Mouse (Mus musculus) G1E (cell line): ENCODE measurements around the gene Fbxl21. TPM values are rescaled to one million over a fixed set of nuclear protein-coding genes. Genes with fewer than 3 reads are reported as not detected.

Experiments used
- ATAC-seq: 2 replicates; pipeline ENCODE4 v1.8.0; 2016; ENCODE audit warnings: mild to moderate bottlenecking; ENCODE audit not compliant: insufficient number of reproducible peaks, poor library complexity, low FRiP score, severe bottlenecking; ENCODE audit errors: extremely low read depth
- DNase-seq: peaks from one replicate; pipeline ENCODE4 v3.0.0; 2012; ENCODE audit warnings: low spot score
- H3K27me3 ChIP-seq: 2 replicates; pipeline ENCODE4 v1.6.1; 2012; ENCODE audit warnings: mild to moderate bottlenecking, low read length, inconsistent platforms; ENCODE audit not compliant: insufficient read depth
- H3K36me3 ChIP-seq: replicated peaks from 2 replicates; pipeline ENCODE3; 2012; ENCODE audit warnings: mild to moderate bottlenecking, inconsistent platforms
- H3K4me1 ChIP-seq: 2 replicates; pipeline ENCODE4 v1.6.1; 2012; ENCODE audit warnings: low read depth, low read length, inconsistent platforms, mixed read lengths; ENCODE audit not compliant: insufficient read depth
- H3K4me3 ChIP-seq: 2 replicates; pipeline ENCODE4 v1.5.1; 2012; ENCODE audit warnings: low read depth, mild to moderate bottlenecking, inconsistent platforms, low read length, moderate library complexity, mixed read lengths
- H3K9me3 ChIP-seq: replicated peaks from 2 replicates; pipeline ENCODE4 v1.6.1; 2012; ENCODE audit warnings: inconsistent platforms
- CTCF ChIP-seq: IDR thresholded peaks from 2 replicates; pipeline ENCODE4 v1.5.1; 2012; ENCODE audit warnings: low read depth, low read length, inconsistent platforms, mixed read lengths
- GATA1 ChIP-seq: IDR thresholded peaks from 2 replicates; pipeline ENCODE4 v1.6.1; 2012; ENCODE audit warnings: borderline replicate concordance, low read length, inconsistent platforms, mixed read lengths
- GATA2 ChIP-seq: IDR thresholded peaks from 2 replicates; pipeline ENCODE4 v1.6.1; 2012; ENCODE audit warnings: low read depth, low read length, inconsistent platforms, borderline replicate concordance
- POLR2AphosphoS5 ChIP-seq: IDR thresholded peaks from 2 replicates; pipeline ENCODE4 v1.6.1; 2012; ENCODE audit warnings: low read depth, low read length, inconsistent platforms; ENCODE audit not compliant: insufficient replicate concordance
- TAL1 ChIP-seq: conservative IDR thresholded peaks from 2 replicates; pipeline ENCODE4 v1.6.1; 2012; ENCODE audit warnings: low read depth, low read length, inconsistent platforms, mixed read lengths
- polyA plus RNA-seq: library from polyadenylated mRNA; stranded (reverse); fragments of >175 nt; gene quantifications from 2 replicates; pipeline ENCODE4 v1.2.3, GENCODE M21; 2012
- total RNA-seq, 2 experiments: library from RNA; stranded (forward) in 1 of 2; stranded (reverse) in 1 of 2; fragments of 200-1000 nt in 1 of 2; fragments of >200 nt in 1 of 2; fragmentation: Nextera tagmentation in 1 of 2; gene quantifications; 2 replicates each; pipeline ENCODE4 v1.2.3; 2014 to 2017

The Fbxl21 gene
- total and polyA plus RNA-seq, 3 experiments: 0.27 TPM; not detected in 2

DNA sequence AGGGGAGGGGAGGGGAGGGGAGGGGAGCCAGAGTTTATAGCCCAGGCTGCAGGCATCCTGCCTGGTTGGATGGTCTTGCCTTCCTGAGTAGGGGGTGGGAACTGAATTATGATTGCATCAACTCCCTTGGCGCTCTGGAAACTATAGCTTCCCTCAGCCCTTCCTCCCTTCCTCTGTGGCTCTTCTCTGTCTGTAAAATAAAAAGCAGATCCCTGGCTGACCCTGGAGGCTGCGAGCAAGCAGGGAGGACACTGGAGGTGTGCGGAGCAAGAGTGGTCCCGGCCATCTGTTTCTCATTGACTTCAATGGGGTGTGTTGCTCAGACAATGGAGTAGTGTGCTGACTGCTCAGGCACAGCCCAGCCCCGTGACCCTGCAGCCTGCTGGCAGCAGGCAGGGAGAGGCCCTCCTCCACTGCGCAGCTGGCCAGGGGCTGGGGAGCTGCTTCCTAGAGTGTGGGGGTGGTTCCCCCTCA is 59.7 kb downstream of the Fbxl21 start:
- no peak for DNase-seq
- H3K9me3 ChIP-seq: peaks cover 66% of the 10 kb centered on the region
- no peak for ATAC-seq
- no peaks in the 10 kb centered on the region for H3K4me1 ChIP-seq
- no peaks in the 10 kb centered on the region for H3K36me3 ChIP-seq
- H3K4me3 ChIP-seq: no peak overlapping the region
- no peak for TF ChIP-seq GATA2
- TF ChIP-seq CTCF: no peak
- no peak for TF ChIP-seq GATA1
- no peak for TF ChIP-seq TAL1
- TF ChIP-seq POLR2AphosphoS5: no peak
- no peaks in the 10 kb centered on the region for H3K27me3 ChIP-seq

DNA sequence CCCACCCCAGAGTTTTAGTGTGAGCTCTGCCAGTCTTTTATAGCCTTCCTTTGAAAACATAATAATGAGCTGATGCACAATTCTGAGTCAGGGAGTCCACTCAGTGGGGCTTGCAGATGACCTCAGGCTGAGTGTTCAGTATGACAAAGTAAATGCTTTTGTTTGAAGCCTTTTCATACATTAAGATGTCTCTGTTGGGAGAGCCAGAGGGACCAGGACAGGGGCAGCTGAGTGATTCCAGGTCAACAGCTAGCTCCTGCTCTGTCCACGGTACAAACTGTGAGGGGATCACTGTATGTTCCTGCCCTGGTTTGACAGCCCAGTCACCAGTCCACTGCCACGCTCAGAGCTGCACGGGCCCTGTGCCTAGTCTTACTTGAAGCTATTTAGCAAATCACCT is 60.4 kb downstream of the Fbxl21 start:
- TF ChIP-seq TAL1: no peak
- ATAC-seq (no peak), DNase-seq (no peak)
- no peaks in the 10 kb centered on the region for H3K4me1 ChIP-seq
- H3K36me3 ChIP-seq: no peaks in the 10 kb centered on the region
- H3K9me3 ChIP-seq: peaks cover 71% of the 10 kb centered on the region
- H3K4me3 ChIP-seq: no peak overlapping the region
- H3K27me3 ChIP-seq: no peaks in the 10 kb centered on the region

DNA sequence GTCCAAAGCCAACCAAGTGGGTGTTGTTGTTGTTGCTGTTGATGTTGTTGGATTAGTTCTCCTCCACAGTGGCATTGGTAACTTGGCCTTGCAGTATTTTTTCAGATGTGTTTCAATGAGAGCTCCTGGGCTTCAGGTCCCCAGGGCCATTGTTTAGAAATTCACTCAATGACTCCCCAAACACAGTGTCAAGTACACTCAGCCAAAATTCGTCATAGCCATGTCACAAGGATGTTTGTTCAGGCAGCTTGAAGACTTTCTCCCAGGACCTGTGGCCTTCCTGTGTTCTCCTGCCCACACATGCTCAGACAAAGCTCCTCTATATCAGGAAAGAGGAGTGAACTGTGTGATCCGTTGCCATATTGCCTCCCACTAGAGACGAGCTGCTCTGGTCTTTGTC is 63.8 kb downstream of the Fbxl21 start:
- no peak for TF ChIP-seq TAL1
- no peak for TF ChIP-seq CTCF
- no peak for TF ChIP-seq GATA2
- no peak for TF ChIP-seq GATA1
- no peak for TF ChIP-seq POLR2AphosphoS5
- no peak for ATAC-seq

More for the DNA sequence above, 63.8 kb downstream of the Fbxl21 start:
- H3K27me3 ChIP-seq: no peaks in the 10 kb centered on the region
- no peak overlapping the region for H3K4me3 ChIP-seq
- no peak for DNase-seq
- no peaks in the 10 kb centered on the region for H3K4me1 ChIP-seq
- H3K9me3 ChIP-seq: peaks cover 74% of the 10 kb centered on the region
- no peaks in the 10 kb centered on the region for H3K36me3 ChIP-seq

Other genes with a start within 250 kb of the Fbxl21 start
- gene Cxcl14, start 225.9 kb upstream of the Fbxl21 start, total RNA-seq (2014; fragmentation: Nextera tagmentation): not detected in 2 replicates
- gene Cxcl14, start 225.9 kb upstream of the Fbxl21 start, total RNA-seq (2017): 0.06 TPM in 1 of 2 replicates, not detected in the other
- not detected in 2 replicates for gene Cxcl14, start 225.9 kb upstream of the Fbxl21 start, polyA plus RNA-seq
- gene Gm3045, start 95.9 kb upstream of the Fbxl21 start, total RNA-seq (2014; fragmentation: Nextera tagmentation): not detected in 2 replicates
- 0.05 TPM in 1 of 2 replicates, not detected in the other for gene Gm3045, start 95.9 kb upstream of the Fbxl21 start, total RNA-seq (2017)
- not detected in 2 replicates for gene Gm3045, start 95.9 kb upstream of the Fbxl21 start, polyA plus RNA-seq
- not detected in 2 replicates for gene Slc25a48, start 84.1 kb upstream of the Fbxl21 start, total RNA-seq (2014; fragmentation: Nextera tagmentation)
- gene Slc25a48, start 84.1 kb upstream of the Fbxl21 start, total RNA-seq (2017): 0.05 TPM in 1 of 2 replicates, not detected in the other
- gene Slc25a48, start 84.1 kb upstream of the Fbxl21 start, polyA plus RNA-seq: not detected in 2 replicates
- gene Il9, start 40.2 kb upstream of the Fbxl21 start, total RNA-seq (2014; fragmentation: Nextera tagmentation): not detected in 2 replicates
- not detected in 2 replicates for gene Il9, start 40.2 kb upstream of the Fbxl21 start, total RNA-seq (2017)
- gene Il9, start 40.2 kb upstream of the Fbxl21 start, polyA plus RNA-seq: not detected in 2 replicates
- not detected in 2 replicates for gene Lect2, start 26.0 kb downstream of the Fbxl21 start, total RNA-seq (2014; fragmentation: Nextera tagmentation)
- gene Lect2, start 26.0 kb downstream of the Fbxl21 start, total RNA-seq (2017): 0.16 TPM in 1 of 2 replicates, not detected in the other
- not detected in 2 replicates for gene Lect2, start 26.0 kb downstream of the Fbxl21 start, polyA plus RNA-seq
- not detected in 2 replicates for gene Tgfbi, start 87.1 kb downstream of the Fbxl21 start, total RNA-seq (2014; fragmentation: Nextera tagmentation)
- not detected in 2 replicates for gene Tgfbi, start 87.1 kb downstream of the Fbxl21 start, total RNA-seq (2017)
- gene Tgfbi, start 87.1 kb downstream of the Fbxl21 start, polyA plus RNA-seq: 0.02 TPM in 1 of 2 replicates, not detected in the other
- 40.7 and 48.7 TPM in 2 replicates for gene Smad5, start 180.5 kb downstream of the Fbxl21 start, total RNA-seq (2014; fragmentation: Nextera tagmentation)
- gene Smad5, start 180.5 kb downstream of the Fbxl21 start, total RNA-seq (2017): 10.8 and 15.2 TPM in 2 replicates
- gene Smad5, start 180.5 kb downstream of the Fbxl21 start, polyA plus RNA-seq: 4.1 and 4.3 TPM in 2 replicates
- not detected in 2 replicates for gene Gm45623, start 231.4 kb downstream of the Fbxl21 start, total RNA-seq (2014; fragmentation: Nextera tagmentation)
- gene Gm45623, start 231.4 kb downstream of the Fbxl21 start, total RNA-seq (2017): 0.05 TPM in 1 of 2 replicates, not detected in the other
- gene Gm45623, start 231.4 kb downstream of the Fbxl21 start, polyA plus RNA-seq: not detected in 2 replicates